Mouse (Mus musculus) erythroblast, embryonic 14.5 days (primary cell): ENCODE measurements around the gene Rbck1.

ENCODE experiments used
- GATA1 ChIP-seq: IDR thresholded peaks from 2 replicates; pipeline ENCODE4 v1.6.1; 2012; ENCODE audit warnings: low read length, inconsistent platforms, mixed read lengths
- TAL1 ChIP-seq: IDR thresholded peaks from 3 replicates; pipeline ENCODE4 v1.6.1; 2012; ENCODE audit warnings: low read length, inconsistent platforms, mixed read lengths

DNA sequence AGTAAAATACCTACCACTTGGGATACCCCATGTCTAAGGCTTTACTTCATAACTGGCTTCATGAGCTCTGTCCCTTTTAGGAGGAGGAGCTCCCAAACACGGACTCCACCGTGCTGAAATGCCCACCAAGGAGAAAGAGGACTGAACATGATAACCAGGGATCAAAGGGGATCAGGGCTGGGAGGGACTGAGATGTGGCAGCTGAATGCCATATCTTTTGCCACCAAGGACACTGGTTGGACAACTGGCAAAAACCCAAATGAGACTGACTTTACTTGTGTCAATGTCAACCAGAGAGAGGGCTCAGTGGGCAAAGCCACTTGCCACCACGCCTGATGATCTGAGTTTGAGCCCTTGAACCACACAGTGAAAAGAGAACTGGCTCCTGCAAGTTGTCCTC is 7.6 kb downstream of the Rbck1 start:
- no peak for TF ChIP-seq GATA1
- TF ChIP-seq TAL1 = no peak
